Mouse (Mus musculus) lung, embryonic 14.5 days (tissue): ENCODE measurements around the gene Nat8f1. TPM values are rescaled to one million over a fixed set of nuclear protein-coding genes. Genes with fewer than 3 reads are reported as not detected.
"Not testable (repeated sequence)": the region's sequence is repeated elsewhere in the genome, so short reads cannot be mapped to it uniquely, and the experiment has no call there.

Source experiments
- ATAC-seq: fragments of 200-750 bp; cut with Nextera tagmentation; 2 replicates; pipeline ENCODE4 v1.8.0; 2017; ENCODE audit warnings: mild to moderate bottlenecking, moderate TSS enrichment, moderate library complexity; ENCODE audit not compliant: insufficient read depth
- DNase-seq: peaks from one replicate; pipeline ENCODE4 v3.0.0-alpha.2; 2015
- H3K27ac ChIP-seq: fragments of 300-500 bp; sonication (generic); 2 replicates; pipeline ENCODE4 v1.5.1; 2014; ENCODE audit warnings: low read depth, mild to moderate bottlenecking, moderate library complexity
- H3K27me3 ChIP-seq: fragments of 300-500 bp; sonication (generic); 2 replicates; pipeline ENCODE4 v1.6.1; 2014; ENCODE audit warnings: low read length, control low read depth; ENCODE audit not compliant: insufficient read depth
- H3K36me3 ChIP-seq: fragments of 300-500 bp; sonication (generic); 2 replicates; pipeline ENCODE4 v1.6.1; 2014; ENCODE audit warnings: control low read depth; ENCODE audit not compliant: insufficient read depth
- H3K4me1 ChIP-seq: fragments of 300-500 bp; sonication (generic); 2 replicates; pipeline ENCODE4 v1.6.1; 2014; ENCODE audit warnings: antibody characterized with exemption, control low read depth; ENCODE audit not compliant: insufficient read depth
- H3K4me2 ChIP-seq: fragments of 300-500 bp; sonication (generic); 2 replicates; pipeline ENCODE4 v1.6.1; 2014; ENCODE audit warnings: mild to moderate bottlenecking
- H3K4me3 ChIP-seq: fragments of 300-500 bp; sonication (generic); 2 replicates; pipeline ENCODE4 v1.5.1; 2014; ENCODE audit warnings: low read depth, low read length
- H3K9ac ChIP-seq: fragments of 300-500 bp; sonication (generic); 2 replicates; pipeline ENCODE4 v1.6.1; 2014
- H3K9me3 ChIP-seq: fragments of 300-500 bp; sonication (generic); 2 replicates; pipeline ENCODE4 v1.6.1; 2016; ENCODE audit warnings: low read depth, low read length, control low read depth
- CTCF ChIP-seq: IDR thresholded peaks from 2 replicates; pipeline ENCODE4 v1.5.1; 2016; ENCODE audit warnings: antibody characterized with exemption, low read depth
- WGBS: fragments of 180-500 bp; shearing (Covaris S2); extraction: QIAGEN DNeasy Blood & Tissue Kit; methylation state at CpG from one replicate; pipeline ENCODE4 v1.1.7; 2014; 5-methylcytosine and 5-hydroxymethylcytosine counted together
- polyA plus RNA-seq: library from polyadenylated mRNA; unstranded; fragments of >200 nt; fragmentation: Nextera tagmentation; extraction: Ambion mirVana; gene quantifications from 2 replicates; pipeline ENCODE4 v1.2.1, GENCODE M21; 2014

Gene Nat8f1
- polyA plus RNA-seq, 1 experiment from 2014 or later: 3.6 TPM

- WGBS: 1% methylated on average over 46 of the region's 50 CpGs
Measured at GRCm38 (mm10) chr6:85936508-85937465, 21.3 kb upstream of the Nat8f1 start.

GRCm38 (mm10) chr6:85935646-85936045 lies 20.2 kb upstream of the Nat8f1 start:
- Histone ChIP-seq H3K27ac (no peak overlapping the region), H3K4me1 (0 out of 2 replicates have a peak, but pooled peaks cover 4% of the 10 kb centered on the region), H3K4me2 (no peak overlapping the region), H3K9me3 (no peaks in the 10 kb centered on the region), H3K36me3 (no peaks in the 10 kb centered on the region), H3K4me3 (no peak overlapping the region), H3K9ac (no peak overlapping the region), H3K27me3 (no peaks in the 10 kb centered on the region)
- DNase-seq: peak; percentile 25
- 52% methylated on average over 3 of the region's 3 CpGs for WGBS
- TF ChIP-seq CTCF: 0 out of 2 replicates have a peak, but pooled peaks have one; percentile 5
- ATAC-seq: no peak

More at GRCm38 (mm10) chr6:85936508-85937465, 21.3 kb upstream of the Nat8f1 start:
- peak overlapping the region; percentile 72 for H3K27ac ChIP-seq
- H3K4me1 ChIP-seq, H3K9me3 ChIP-seq, H3K36me3 ChIP-seq, H3K27me3 ChIP-seq: not testable (repeated sequence)
- peak overlapping the region; percentile 63 for H3K4me2 ChIP-seq
- DNase-seq (peak; percentile 85), ATAC-seq (peak; percentile 97)
- H3K4me3 ChIP-seq: peak overlapping the region; percentile 39
- peak; percentile 23; the same call in 1 of the 2 replicates for TF ChIP-seq CTCF
- H3K9ac ChIP-seq: peak overlapping the region; percentile 49

- no peak for TF ChIP-seq CTCF
- Histone ChIP-seq H3K27me3 (no peaks in the 10 kb centered on the region), H3K4me2 (no peak overlapping the region), H3K9ac (no peak overlapping the region), H3K4me1 (0 out of 2 replicates have a peak, but pooled peaks cover 4% of the 10 kb centered on the region), H3K9me3 (no peaks in the 10 kb centered on the region), H3K4me3 (no peak overlapping the region), H3K36me3 (peaks cover 12% of the 10 kb centered on the region; the same call in 1 of the 2 replicates), H3K27ac (no peak overlapping the region)
- DNase-seq: no peak
- WGBS: 78% methylated on average over 8 of the region's 8 CpGs
- no peak for ATAC-seq
Measured at GRCm38 (mm10) chr6:85934047-85934446, 18.6 kb upstream of the Nat8f1 start.

GRCm38 (mm10) chr6:85929312-85929711 lies 13.8 kb upstream of the Nat8f1 start:
- peaks cover 47% of the 10 kb centered on the region for H3K36me3 ChIP-seq
- no peak for DNase-seq
- no peaks in the 10 kb centered on the region for H3K27me3 ChIP-seq
- H3K4me1 ChIP-seq: no peaks in the 10 kb centered on the region
- no peak overlapping the region for H3K4me3 ChIP-seq
- H3K9me3 ChIP-seq: no peaks in the 10 kb centered on the region
- TF ChIP-seq CTCF: no peak
- no peak for ATAC-seq
- WGBS: 67% methylated on average over 1 of the region's 1 CpGs
- H3K4me2 ChIP-seq: no peak overlapping the region
- no peak overlapping the region for H3K9ac ChIP-seq
- no peak overlapping the region for H3K27ac ChIP-seq

GRCm38 (mm10) chr6:85927476-85928464 lies 12.3 kb upstream of the Nat8f1 start:
- no peak for DNase-seq
- H3K36me3 ChIP-seq: peaks cover 51% of the 10 kb centered on the region
- no peaks in the 10 kb centered on the region for H3K27me3 ChIP-seq
- no peaks in the 10 kb centered on the region for H3K4me1 ChIP-seq
- no peaks in the 10 kb centered on the region for H3K9me3 ChIP-seq
- H3K4me2 ChIP-seq: no peak overlapping the region
- WGBS: 83% methylated on average over 9 of the region's 9 CpGs
- H3K4me3 ChIP-seq: no peak overlapping the region
- no peak overlapping the region for H3K9ac ChIP-seq
- ATAC-seq: no peak
- TF ChIP-seq CTCF: no peak
- no peak overlapping the region for H3K27ac ChIP-seq

GRCm38 (mm10) chr6:85926709-85927108 lies 11.2 kb upstream of the Nat8f1 start:
- Histone ChIP-seq H3K36me3 (peaks cover 56% of the 10 kb centered on the region), H3K4me3 (no peak overlapping the region), H3K9ac (no peak overlapping the region), H3K4me1 (no peaks in the 10 kb centered on the region), H3K27me3 (no peaks in the 10 kb centered on the region), H3K9me3 (no peaks in the 10 kb centered on the region), H3K4me2 (no peak overlapping the region), H3K27ac (no peak overlapping the region)
- DNase-seq (no peak), ATAC-seq (no peak)
- no peak for TF ChIP-seq CTCF
- WGBS: 85% methylated on average over 1 of the region's 1 CpGs
